Mouse (Mus musculus): ENCODE data around the gene Nfatc4.

Nfatc4 gene

GRCm38 (mm10) chr14:55793946-55794345, 29.0 kb upstream of the Nfatc4 start:
- no peak for TF ChIP-seq GATA4 (IDR thresholded peaks at IDR 0.05; ENCODE audit: insufficient replicate concordance, low read length)

DNA sequence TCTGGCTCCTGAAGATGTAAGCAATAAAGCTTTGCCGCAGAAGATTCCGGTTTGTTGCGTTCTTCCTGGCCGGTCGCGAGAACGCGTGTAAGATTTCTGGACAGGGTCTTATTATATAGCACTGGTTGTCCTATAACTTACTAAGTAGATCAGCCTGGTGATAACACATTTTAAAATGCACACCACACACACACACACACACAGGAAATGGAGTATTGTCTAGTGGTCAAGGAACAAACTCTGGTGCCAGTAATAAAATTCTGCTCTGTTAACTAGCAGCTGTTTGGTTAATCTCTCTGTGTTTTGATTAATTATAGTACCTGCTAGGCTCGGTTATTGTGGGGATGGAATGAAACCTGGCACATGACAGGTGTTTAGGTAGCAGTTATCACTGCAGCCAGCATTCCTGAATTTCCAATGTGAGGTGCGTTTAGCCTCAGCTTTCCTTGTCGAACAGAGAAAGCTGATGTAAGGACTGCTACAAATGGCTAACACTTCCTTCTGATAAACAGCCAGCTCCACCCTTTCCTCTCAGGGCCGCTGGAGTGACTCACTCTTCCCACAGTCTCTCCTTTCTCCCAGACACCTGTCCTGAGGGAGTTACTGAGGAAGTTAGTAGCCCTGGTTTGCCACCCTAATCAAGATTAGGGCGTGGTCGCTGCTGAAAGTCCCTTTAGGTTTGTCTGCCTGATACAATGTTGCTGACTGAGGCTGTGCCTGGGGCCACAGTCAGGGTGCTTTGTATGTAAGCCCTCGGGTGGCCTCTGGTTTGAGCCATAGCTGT, 27.4 kb upstream of the Nfatc4 start:
- TF ChIP-seq GATA4 (IDR thresholded peaks at IDR 0.05; ENCODE audit: insufficient replicate concordance, low read length) = peak; percentile 8; the same call in 1 of the 2 replicates

- no peak for TF ChIP-seq GATA4 (IDR thresholded peaks at IDR 0.05; ENCODE audit: insufficient replicate concordance, low read length)
Observed at GRCm38 (mm10) chr14:55814885-55815284, 8.1 kb upstream of the Nfatc4 start.

DNA sequence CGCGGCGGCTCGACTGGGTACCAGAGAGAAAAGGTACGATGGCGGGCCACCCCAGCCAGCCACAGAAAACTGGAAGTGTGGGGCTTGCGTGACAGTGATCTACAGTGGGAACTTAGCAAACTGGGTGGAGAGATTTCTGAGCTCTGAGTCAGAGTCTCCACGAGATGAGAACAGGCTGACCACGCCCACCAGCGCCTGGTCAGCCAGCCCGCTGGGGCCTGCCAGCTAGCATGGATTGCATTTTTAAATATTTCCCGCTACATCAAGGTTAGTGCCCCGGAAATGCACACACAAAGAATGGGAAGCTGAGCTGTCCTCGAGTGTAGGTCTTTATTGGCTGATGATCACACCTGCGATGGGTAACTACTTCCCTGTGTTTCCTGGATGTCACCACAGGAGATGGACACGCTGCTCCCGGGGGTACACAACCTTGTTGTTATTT, 7.6 kb upstream of the Nfatc4 start:
- no peak for TF ChIP-seq GATA4 (IDR thresholded peaks at IDR 0.05; ENCODE audit: insufficient replicate concordance, low read length)

GRCm38 (mm10) chr14:55819845-55820405, 3.0 kb upstream of the Nfatc4 start:
- TF ChIP-seq GATA4 (IDR thresholded peaks at IDR 0.05; ENCODE audit: insufficient replicate concordance, low read length) = no peak

- TF ChIP-seq GATA4 (IDR thresholded peaks at IDR 0.05; ENCODE audit: insufficient replicate concordance, low read length) = no peak
Observed at GRCm38 (mm10) chr14:55820576-55820975, 2.4 kb upstream of the Nfatc4 start.

- no peak for TF ChIP-seq GATA4 (IDR thresholded peaks at IDR 0.05; ENCODE audit: insufficient replicate concordance, low read length)
Observed at GRCm38 (mm10) chr14:55822435-55822990, 431 bp upstream of the Nfatc4 start.

DNA sequence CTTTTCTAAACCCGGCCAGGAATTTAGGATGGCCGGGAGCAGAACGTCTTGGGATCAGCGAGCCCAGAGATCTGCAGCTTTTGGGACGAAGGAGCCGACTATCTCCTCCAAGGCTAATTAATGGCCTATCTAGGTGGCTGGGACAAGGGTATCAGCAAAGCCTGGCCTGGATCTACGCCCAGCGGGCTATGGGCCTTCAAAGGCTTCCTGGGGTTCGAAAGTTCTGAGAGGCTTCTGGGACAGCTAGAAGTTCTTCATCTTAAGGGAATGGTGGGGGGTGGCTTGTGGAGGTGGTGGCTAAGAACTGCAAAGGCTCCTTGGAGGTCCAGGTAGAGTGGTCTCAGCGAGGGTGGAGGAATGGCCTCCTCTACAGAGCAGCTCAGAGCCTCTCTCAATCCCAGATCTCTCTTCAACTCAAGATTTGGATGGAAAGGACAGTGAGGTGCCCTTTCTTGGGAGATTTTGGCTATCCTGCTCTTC, 1.1 kb downstream of the Nfatc4 start:
- TF ChIP-seq GATA4 (IDR thresholded peaks at IDR 0.05; ENCODE audit: insufficient replicate concordance, low read length) = no peak

DNA sequence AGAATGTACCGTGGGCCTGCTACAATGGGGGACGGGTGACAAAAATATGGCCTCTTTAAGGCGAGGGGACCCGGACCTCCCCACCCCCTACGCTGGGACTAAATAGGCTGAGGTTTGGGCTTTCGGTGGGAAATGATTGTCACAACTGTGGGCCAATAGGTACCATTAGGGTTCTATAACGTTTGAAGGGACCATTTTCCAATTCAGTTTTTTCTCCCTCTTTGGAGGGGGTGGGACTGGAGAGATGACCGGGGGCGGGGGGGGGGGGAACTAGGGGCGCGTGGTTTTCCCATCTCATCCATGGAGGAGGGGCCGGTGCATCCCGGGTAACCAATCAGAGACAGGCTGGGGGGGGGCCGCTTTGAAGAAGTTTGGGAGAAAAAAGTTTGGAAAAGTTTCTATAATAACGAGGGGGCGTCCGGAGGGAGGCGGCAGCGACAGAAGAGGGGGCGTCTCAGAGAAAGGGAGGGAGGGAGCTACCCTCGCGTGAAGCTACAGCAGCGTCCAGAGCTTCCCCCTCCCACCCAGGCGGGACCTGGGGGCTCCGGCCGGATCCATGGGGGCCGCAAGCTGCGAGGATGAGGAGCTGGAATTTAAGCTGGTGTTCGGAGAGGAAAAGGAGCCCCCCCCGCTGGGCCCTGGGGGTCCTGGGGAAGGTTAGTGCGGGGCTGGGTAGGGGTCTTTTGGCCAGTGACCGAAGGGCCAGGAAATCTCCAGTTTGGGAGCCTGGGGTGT, 1.7 kb downstream of the Nfatc4 start:
- no peak for TF ChIP-seq GATA4 (IDR thresholded peaks at IDR 0.05; ENCODE audit: insufficient replicate concordance, low read length)

GRCm38 (mm10) chr14:55825216-55826051, 2.5 kb downstream of the Nfatc4 start:
- TF ChIP-seq GATA4 (IDR thresholded peaks at IDR 0.05; ENCODE audit: insufficient replicate concordance, low read length) = no peak

DNA sequence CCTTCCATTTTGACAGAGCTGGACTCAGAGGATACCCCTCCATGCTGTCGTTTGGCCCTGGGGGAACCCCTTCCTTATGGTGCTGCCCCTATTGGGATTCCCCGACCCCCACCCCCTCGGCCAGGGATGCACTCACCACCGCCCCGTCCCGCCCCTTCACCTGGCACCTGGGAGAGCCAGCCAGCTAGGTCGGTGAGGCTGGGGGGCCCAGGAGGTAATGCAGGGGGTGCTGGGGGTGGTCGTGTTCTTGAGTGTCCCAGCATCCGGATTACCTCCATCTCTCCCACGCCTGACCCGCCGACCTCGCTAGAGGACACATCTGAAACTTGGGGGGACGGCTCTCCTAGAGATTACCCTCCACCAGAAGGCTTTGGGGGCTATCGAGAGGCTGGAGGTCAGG, 3.2 kb downstream of the Nfatc4 start:
- TF ChIP-seq GATA4 (IDR thresholded peaks at IDR 0.05; ENCODE audit: insufficient replicate concordance, low read length) = no peak

DNA sequence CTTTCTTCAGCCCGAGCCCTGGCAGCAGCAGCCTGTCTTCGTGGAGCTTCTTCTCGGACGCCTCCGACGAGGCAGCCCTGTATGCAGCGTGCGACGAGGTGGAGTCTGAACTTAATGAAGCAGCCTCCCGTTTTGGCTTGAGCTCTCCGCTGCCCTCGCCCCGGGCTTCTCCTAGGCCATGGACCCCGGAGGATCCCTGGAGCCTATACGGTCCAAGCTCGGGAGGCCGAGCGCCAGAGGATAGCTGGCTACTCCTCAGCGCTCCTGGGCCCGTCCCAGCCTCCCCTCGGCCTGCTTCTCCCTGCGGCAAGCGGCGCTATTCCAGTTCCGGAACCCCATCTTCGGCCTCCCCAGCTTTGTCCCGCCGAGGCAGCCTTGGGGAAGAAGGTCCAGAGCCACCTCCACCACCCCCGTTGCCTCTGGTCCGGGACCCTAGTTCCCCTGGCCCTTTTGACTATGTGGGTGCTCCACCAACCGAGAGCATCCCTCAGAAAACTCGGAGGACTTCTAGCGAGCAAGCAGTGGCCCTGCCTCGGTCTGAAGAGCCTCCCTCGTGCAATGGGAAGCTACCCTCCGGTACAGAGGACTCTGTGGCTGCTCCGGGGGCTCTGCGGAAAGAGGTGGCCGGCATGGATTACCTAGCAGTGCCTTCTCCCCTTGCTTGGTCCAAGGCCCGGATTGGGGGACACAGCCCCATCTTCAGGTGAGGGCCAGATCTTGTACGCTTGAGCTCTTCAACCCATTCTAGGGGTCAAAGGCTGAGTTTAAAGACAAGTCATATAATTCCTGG, 3.8 kb downstream of the Nfatc4 start:
- no peak for TF ChIP-seq GATA4 (IDR thresholded peaks at IDR 0.05; ENCODE audit: insufficient replicate concordance, low read length)

GRCm38 (mm10) chr14:55828716-55829263, 5.8 kb downstream of the Nfatc4 start:
- TF ChIP-seq GATA4 (IDR thresholded peaks at IDR 0.05; ENCODE audit: insufficient replicate concordance, low read length) = no peak

DNA sequence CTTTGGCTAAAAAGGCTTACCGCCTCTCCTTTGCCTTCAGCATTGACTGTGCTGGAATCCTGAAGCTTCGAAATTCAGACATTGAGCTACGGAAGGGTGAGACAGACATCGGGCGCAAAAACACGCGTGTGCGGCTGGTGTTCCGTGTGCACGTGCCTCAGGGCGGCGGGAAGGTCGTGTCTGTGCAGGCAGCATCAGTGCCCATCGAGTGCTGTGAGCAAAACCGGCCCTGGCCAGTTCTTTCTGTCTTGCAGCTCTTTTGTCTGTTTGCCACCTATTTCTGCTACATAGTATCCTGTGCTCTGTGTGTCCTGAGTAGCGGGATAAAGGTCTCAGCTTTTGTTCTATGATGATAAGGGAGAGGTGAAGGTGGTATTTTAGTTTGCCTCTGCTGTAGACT, 6.9 kb downstream of the Nfatc4 start:
- TF ChIP-seq GATA4 (IDR thresholded peaks at IDR 0.05; ENCODE audit: insufficient replicate concordance, low read length) = no peak

Data from liver, adult (tissue).